Mouse (Mus musculus): ENCODE data around the gene Nags.
"Not testable (repeated sequence)": the region's sequence is repeated elsewhere in the genome, so short reads cannot be mapped to it uniquely, and the experiment has no call there.

Gene Nags

DNA sequence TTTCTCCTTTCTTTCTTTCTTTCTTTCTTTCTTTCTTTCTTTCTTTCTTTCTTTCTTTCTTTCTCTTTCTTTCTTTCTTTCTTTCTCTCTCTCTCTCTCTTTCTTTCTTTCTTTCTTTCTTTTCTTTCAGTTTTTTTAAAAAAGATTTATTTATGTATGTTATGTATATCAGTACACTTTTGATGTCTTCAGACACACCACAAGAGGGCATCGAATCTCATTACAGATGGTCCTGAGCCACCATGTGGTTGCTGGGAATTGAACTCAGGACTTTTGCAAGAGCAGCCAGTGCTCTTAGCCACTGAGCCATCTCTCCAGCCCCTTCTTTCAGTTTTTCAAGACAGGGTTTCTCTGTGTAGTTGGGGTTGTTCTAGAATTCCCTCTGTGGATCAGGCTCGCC lies 12.7 kb downstream of the Nags start:
- not testable (repeated sequence) for DNase-seq

DNA sequence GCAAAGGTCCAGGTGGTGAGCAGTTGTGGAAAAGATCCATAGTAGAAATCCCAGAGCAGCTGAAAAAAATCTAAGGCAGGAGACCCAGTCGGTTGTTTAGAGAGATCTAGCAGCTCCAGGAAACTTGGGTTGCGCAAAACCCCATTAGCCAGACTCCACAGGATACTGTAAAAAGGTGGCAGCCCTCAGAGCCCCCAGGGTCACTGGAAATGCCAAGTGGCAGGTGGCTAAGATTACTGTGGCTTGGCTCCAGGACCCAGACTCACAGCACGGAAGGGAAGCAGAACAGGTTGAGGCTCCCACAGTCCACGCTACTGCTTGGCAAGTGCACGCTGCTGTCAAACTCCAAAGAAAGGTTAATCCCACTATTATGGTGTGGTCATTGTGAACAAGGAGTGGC lies 14.5 kb downstream of the Nags start:
- no peak for DNase-seq

- DNase-seq, result no peak
Observed at GRCm38 (mm10) chr11:102165971-102166722, 20.8 kb downstream of the Nags start.

DNA sequence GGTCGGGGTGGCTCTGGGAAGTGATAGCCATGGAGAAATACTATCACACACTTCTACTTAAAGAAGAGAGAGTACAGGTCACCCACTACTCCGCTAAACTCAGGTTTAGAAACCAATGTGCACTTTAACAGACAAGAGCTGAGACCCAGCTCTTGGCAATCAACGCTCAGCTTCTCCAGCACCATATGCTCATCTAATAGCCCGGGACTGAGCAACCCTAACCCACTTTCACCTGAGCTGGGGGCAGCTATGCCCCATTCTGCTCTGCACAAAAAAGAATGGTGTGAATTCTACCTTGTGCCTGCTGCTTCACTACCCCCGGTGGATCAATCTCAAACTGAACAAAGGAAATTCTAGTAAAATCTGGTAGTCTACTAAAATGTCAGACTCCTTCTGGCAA lies 22.2 kb downstream of the Nags start:
- no peak for DNase-seq

GRCm38 (mm10) chr11:102168689-102169088 lies 23.4 kb downstream of the Nags start:
- DNase-seq, result no peak

DNA sequence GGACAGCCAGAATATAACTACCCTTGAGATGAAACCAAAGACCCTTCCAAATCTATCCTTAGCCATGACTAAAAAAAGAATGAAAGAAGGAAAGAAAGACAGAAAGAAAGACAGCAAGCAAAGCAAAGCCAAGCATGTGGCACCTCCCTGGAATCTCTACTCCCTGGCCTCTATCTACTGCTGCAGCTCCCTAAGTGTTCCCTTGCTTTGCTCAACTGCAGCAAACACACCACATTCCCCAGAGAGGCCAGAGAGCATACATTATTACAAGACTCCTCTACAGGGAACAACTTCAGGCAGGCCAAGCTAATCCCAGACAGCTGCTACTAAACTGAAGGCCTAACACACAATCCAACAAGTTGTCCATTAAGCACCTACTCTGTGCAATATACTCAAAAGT lies 34.5 kb downstream of the Nags start:
- no peak for DNase-seq

GRCm38 (mm10) chr11:102184253-102184645 lies 38.9 kb downstream of the Nags start:
- DNase-seq, result no peak

GRCm38 (mm10) chr11:102184646-102185495 lies 39.6 kb downstream of the Nags start, which contains the start of gene Lsm12:
Gene Lsm12, minus strand, starts transcription at chr11:102185296.
- peak; percentile 99 for DNase-seq

DNA sequence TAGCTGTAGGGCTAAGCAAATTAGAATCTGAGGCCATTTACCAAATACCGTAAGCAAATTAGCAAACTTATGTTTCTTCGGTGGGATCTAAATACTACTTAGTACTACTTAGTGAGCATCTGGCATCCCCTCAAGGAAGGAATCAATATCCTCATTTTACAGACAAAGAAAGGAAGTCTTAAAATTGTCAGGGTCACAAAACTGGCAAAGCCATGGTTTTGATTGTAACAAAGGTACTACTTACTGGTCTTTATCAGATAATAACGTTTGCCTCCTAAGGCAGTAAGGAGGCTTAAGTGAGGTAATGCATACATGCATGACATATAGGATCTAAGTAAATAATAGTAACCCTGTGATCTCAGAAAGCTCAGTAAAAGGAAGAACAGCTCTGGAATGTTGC lies 40.4 kb downstream of the Nags start:
- no peak for DNase-seq

- DNase-seq, result no peak
Observed at GRCm38 (mm10) chr11:102186235-102186634, 40.9 kb downstream of the Nags start.

DNA sequence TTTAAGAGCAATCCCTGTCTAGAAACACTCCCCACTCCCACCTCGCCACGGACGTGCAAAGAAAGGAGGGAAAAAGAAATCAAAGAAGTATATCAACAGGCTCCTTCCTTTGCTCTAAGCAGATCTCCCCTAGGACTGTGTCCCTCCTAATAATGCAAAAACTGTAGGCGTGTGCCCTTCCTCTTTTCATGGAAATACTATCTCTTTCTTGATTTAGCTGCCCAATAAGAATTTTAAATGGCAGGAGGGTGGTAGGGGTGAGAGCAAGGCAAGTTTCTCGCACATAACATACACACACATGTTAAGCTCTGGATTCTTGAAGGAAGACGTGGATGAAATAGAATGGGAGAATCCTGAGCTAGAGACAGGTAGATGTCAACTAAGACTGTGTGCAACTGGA lies 43.7 kb downstream of the Nags start:
- no peak for DNase-seq

DNA sequence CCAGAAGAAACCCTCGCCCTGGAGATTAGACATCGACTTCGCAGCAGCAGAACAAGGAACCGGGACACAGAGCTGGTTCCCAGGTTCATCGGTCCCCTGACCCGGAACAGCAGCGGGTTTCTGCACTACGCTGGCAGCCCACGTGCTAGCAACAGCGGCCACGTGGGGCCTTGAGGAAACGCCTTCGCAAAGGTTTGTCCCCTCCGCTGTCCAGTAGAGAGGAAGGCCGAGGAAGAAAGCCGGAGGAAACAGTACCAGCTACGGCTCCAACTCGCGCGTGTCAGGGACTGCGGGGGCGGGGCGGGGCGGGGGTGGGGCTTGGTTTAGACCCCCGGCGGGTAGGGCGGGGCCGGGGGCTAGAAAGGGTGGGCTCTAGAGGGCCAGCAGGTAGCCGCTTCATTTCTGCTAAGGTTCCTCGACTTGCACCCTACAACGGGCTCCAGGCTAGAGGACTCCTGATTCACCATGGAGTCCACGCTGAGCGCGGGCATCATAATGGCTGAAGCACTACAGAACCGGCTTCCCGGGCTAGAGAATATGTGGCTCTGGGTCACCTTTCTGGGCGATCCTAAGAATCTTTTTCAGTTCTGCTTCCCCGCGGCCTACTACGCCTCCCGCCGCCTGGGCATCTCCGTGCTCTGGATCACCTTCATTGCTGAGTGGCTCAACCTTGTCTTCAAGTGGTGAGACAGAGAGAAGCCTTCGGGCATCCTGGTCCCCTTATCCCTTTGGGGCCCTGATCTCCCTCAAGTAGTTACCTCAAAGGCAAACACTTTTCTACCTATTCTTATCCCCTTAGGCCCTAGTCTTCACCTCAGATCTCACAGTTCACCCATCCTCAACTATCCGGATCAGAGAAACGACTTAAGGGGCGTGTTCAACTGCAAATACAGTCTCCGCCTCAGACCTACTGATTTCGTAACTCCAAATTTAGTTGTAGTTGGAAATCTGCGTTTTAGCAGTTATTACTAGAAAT lies 44.4 kb downstream of the Nags start, which contains the start of gene G6pc3:
Gene G6pc3, plus strand, starts transcription at position 160 of the 976 bp plus-strand sequence.
- peak; percentile 76 for DNase-seq

DNA sequence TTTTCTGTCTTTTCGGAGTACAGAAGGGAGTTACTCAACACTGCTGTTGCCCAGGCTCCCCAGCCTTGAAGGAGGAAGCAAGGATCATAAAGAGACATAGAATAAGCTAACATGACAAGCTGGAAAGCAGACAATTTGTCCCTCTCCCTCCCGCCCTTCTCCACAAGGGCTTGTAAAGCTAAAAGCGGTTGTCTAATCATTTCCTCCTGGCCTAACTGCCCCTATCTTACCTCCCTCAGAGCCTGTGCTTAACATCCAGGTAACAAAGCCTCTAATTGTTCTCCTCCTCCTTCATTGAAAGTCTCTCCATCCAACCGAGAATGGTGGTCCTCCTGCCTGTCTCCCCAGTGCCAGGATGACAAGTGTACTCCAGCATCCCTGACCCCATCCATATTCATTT lies 45.5 kb downstream of the Nags start:
- DNase-seq, result no peak

DNA sequence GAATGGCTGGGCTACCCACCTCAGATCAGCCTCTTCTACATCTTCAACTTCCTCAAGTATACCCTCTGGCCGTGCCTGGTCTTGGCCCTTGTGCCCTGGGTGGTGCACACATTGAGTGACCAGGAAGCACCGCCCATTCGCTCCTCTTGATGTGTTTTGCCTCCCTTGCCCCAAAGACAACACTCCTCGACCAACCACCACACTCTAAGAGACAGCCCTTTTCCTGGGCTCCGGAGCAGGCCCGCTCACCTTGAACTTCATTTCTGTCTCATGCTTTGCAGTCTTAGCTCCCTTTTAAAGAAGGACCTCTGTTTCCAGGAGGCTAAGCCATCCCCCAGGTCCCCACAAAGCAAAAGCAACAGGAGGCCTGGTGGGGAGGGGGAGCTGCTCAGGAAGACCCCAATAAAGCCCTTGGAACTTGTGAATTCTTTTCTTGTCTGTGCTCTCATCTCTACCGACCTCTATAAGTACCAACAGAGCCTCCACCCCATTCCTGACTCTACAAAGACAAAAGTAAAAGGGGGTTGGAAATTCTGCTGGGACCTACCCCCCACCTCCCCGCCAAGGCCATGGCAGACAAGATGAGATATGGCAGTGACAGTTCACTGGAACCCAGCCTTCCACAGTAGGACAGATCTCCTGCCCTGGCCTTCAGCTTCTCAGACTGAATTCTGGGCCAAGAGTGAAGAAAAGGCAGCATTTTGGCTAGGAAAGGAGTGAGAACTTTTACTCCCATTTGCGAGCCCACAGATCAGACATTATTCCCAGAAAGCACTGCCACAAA lies 48.5 kb downstream of the Nags start:
- no peak for DNase-seq

GRCm38 (mm10) chr11:102196018-102196797 lies 50.9 kb downstream of the Nags start:
- no peak for DNase-seq

GRCm38 (mm10) chr11:102198245-102198644 lies 52.9 kb downstream of the Nags start:
- DNase-seq, result no peak

Measured in thymus, postnatal 25 days (tissue).